Mouse (Mus musculus) central nervous system, embryonic 18 days (tissue): Measurements from ENCODE around the gene Tmem202. TPM values are rescaled to one million over a fixed set of nuclear protein-coding genes. Genes with fewer than 3 reads are reported as not detected.

Experiments used
- polyA plus RNA-seq: library from polyadenylated mRNA; depleted of rRNA; stranded (reverse); fragments of >200 nt; gene quantifications from 2 replicates; pipeline ENCODE4 v1.2.3, GENCODE M21; 2012; rRNA removed

Gene Tmem202
- polyA plus RNA-seq = 0.61 and 0.99 TPM in 2 replicates

GRCm38 (mm10) chr9:59539441-59540137 lies at the start of gene Tmem202, which contains the start of gene Hexa:
TSS of gene Tmem202 (minus strand) at chr9:59539847.
TSS of gene Hexa (plus strand) at chr9:59539540.

GRCm38 (mm10) chr9:59577844-59578504 lies 38.3 kb upstream of the Tmem202 start, which contains the start of gene Celf6:
TSS of gene Celf6 (plus strand) at chr9:59577917.

GRCm38 (mm10) chr9:59486549-59487065 lies 53.0 kb downstream of the Tmem202 start, which contains the start of gene Arih1:
TSS of gene Arih1 (minus strand) at chr9:59486618.

Other genes with a start within 250 kb of the Tmem202 start
- gene Adpgk, start 248.3 kb downstream of the Tmem202 start, polyA plus RNA-seq = 17.7 and 18.4 TPM in 2 replicates
- 31.9 and 32.5 TPM in 2 replicates for gene Bbs4, start 186.3 kb downstream of the Tmem202 start, polyA plus RNA-seq
- 58.7 and 59.7 TPM in 2 replicates for gene Arih1, start 53.2 kb downstream of the Tmem202 start, polyA plus RNA-seq
- 48.2 and 52.3 TPM in 2 replicates for gene Hexa, start 307 bp downstream of the Tmem202 start, polyA plus RNA-seq
- gene Celf6, start 38.1 kb upstream of the Tmem202 start, polyA plus RNA-seq = 33.3 and 35.9 TPM in 2 replicates
- gene Parp6, start 77.4 kb upstream of the Tmem202 start, polyA plus RNA-seq = 207 and 208 TPM in 2 replicates
- gene Pkm, start 116.5 kb upstream of the Tmem202 start, polyA plus RNA-seq = 851 and 866 TPM in 2 replicates
- 20.0 and 20.1 TPM in 2 replicates for gene Gramd2, start 140.3 kb upstream of the Tmem202 start, polyA plus RNA-seq
- 4.6 and 6.7 TPM in 2 replicates for gene Senp8, start 210.9 kb upstream of the Tmem202 start, polyA plus RNA-seq
- 25.4 and 26.2 TPM in 2 replicates for gene Myo9a, start 211.0 kb upstream of the Tmem202 start, polyA plus RNA-seq